Mouse (Mus musculus): ENCODE measurements around the gene Slc5a4a. TPM values are rescaled to one million over a fixed set of nuclear protein-coding genes. Genes with fewer than 3 reads are reported as not detected.

Slc5a4a gene
- polyA plus RNA-seq, 2 experiments from 2014 or later, result not detected

DNA sequence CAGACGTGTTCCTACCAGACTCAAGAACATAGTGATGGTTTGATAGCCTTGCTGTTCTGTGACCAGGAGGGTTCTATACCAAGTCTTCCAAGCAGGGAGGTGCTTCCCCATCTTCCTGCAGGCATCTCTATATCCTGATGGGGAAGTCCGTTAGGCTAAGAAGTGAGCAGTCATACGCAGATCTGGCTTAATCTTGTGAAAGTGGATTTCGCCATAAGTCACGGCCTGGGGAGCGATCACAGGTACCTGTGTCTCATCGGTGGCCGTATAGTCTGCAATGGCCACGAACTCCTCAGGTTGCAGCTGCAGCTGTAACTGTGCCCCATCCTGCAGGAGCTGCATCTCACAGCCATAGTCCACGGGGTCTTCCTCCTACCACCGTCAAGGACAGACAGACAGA is 78.7 kb downstream of the Slc5a4a start:
- no peak for ATAC-seq

DNA sequence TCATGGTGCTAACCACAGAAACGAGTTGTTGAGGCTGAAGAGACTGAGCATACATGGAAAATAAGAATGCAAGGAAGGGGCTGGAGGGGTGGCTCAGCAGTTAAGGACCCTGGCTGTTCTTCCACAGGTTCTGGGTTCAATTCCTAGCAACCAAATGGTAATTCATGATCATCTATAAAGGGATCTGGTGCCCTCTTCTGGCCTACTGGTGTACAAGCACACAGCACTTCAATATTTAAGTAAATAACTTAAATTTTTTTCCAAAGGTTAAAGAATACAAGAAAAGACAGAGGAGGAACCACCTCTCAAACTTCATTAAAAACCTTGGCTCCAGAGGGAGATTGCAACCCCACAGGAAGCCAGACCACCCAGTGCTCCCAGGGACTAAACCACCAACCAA is 82.4 kb downstream of the Slc5a4a start:
- ATAC-seq, result no peak

DNA sequence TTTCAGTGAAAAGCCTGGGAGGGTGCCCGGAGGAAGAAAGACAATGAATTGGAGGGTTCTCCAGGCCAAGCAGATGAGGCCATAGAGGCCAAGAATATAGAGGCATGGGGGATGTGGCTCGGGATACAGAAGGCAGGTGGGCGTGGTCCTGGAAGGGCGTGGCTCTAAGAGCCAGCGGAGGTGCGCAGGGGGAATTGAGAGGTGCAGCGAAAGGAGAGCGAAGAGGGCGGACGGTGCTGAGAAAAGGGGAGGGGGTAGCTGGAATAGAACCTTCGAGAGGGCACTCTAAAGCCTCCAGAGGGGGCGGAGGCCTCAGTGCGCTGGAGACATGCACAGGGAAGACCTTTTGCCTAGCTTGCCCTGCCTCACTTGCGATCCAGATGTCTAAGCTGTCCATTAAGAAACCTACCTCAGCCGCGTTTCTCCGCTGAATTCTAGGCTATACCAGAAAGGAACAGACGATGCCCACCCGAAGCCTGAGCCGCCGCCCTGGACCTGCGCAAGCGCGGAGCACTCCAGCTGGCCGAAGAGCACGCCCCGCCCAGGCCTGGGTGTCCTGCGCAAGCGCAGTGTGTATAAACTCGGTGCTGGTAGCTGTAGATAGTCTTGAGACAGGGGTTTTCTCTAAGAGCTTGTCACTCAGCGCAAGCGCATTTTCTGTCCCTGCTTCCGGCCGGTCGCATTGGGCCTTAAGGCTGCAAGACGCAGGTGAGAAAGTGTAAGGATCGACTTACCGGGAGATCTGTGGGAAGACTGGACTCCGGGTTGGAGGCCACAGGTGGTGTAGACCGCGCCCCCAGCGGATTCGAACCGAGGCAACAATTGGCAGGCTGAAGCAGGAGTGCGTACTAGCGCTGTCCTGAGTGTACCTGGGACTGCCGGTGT is 90.3 kb downstream of the Slc5a4a start, which contains the start of gene Prmt2:
Gene Prmt2 (minus strand): TSS at position 525 of the 885 bp plus-strand sequence.
- ATAC-seq, result peak; percentile 94

Other genes starting within 250 kb of the Slc5a4a start
- gene Smarcb1, start 225.8 kb upstream of the Slc5a4a start, polyA plus RNA-seq (2017; shearing (Covaris generic)), result 100 to 1,000 TPM in 1 of 2 experiments, 10 to 100 TPM in 1; 75.0 to 127 TPM
- gene Chchd10, start 214.3 kb upstream of the Slc5a4a start, polyA plus RNA-seq (2017; shearing (Covaris generic)), result 10 to 100 TPM; 13.1 to 20.1 TPM
- 1 to 10 TPM; 2.5 to 9.1 TPM for gene Mmp11, start 211.0 kb upstream of the Slc5a4a start, polyA plus RNA-seq (2017; shearing (Covaris generic))
- gene Gm867, start 206.8 kb upstream of the Slc5a4a start, polyA plus RNA-seq (2017; shearing (Covaris generic)), result not detected
- gene Vpreb3, start 204.4 kb upstream of the Slc5a4a start, polyA plus RNA-seq (2017; shearing (Covaris generic)), result 1 to 10 TPM in 1 of 2 experiments, not detected in 1; 3.5 TPM
- gene Gm5134, start 192.9 kb upstream of the Slc5a4a start, polyA plus RNA-seq (2017; shearing (Covaris generic)), result under 1 TPM; 0.27 to 0.41 TPM
- gene Zfp280b, start 114.8 kb upstream of the Slc5a4a start, polyA plus RNA-seq (2017; shearing (Covaris generic)), result 10 to 100 TPM; 11.4 to 11.5 TPM
- not detected for gene Slc5a4b, start 36.5 kb upstream of the Slc5a4a start, polyA plus RNA-seq (2017; shearing (Covaris generic))
- 10 to 100 TPM; 21.6 to 23.1 TPM for gene Prmt2, start 90.4 kb downstream of the Slc5a4a start, polyA plus RNA-seq (2017; shearing (Covaris generic))
- gene S100b, start 106.4 kb downstream of the Slc5a4a start, polyA plus RNA-seq (2017; shearing (Covaris generic)), result not detected
- 1 to 10 TPM; 1.3 to 1.8 TPM for gene Dip2a, start 197.8 kb downstream of the Slc5a4a start, polyA plus RNA-seq (2017; shearing (Covaris generic))

Data from activated CD4-positive, CD25-positive, alpha-beta regulatory T cell, adult 4 months (primary cell).